Mouse (Mus musculus) stomach, postnatal 0 days (tissue): ENCODE measurements around the gene Dusp11.

Experiments
- CTCF ChIP-seq: IDR thresholded peaks from 2 replicates; pipeline ENCODE4 v1.5.1; 2016; ENCODE audit warnings: antibody characterized with exemption, low read depth, mild to moderate bottlenecking, moderate library complexity
- EP300 ChIP-seq: optimal IDR thresholded peaks from 2 replicates; pipeline ENCODE3; 2016; ENCODE audit warnings: antibody characterized with exemption

DNA sequence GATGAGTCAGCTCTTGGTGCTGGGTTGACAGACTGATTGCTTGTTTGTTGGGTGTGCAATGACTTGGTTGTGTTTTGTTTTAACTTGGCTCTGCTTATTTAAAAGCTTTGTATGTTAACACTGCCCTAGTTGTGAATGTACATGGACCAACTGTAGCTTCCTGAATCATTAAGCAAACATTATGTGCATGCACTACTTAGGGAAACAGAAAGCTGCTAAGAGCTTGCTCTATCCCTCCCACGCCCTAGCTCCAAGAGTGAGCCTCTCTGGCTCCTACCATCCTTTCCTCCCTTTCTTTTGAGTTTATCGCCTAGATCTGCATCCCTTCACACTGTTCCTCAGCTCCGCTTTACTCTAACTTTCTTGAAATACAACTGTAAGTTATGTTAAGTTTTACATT is 11.9 kb upstream of the Dusp11 start:
- TF ChIP-seq EP300 (no peak), CTCF (no peak)
